Comparison of ENCODE assay signal across 12 mouse cellular contexts in the genomic region with DNA sequence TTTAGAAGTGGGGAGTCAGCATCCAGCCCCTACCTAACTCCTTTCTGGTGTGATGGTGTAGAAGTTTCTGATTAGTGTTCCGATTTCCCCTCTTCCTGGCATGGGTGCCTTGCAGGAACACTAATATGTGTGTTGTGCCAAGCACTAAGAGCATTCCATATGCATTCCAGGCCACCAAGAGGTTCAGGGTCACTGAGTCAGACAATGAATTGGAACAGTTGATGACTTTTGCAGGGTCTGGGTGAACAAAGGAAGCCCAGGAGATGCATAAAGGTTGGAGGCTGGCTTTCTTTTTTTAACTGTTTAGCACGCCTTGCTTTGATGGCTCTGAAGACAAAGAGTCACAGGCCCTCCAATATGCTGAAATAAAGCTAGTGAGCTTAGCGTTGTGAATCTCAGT.
DNase-seq lines count a peak whose midpoint lies in the region; TF ChIP-seq lines count a peak whose summit lies in the region.
"Had no signal": no experiment of that assay in that cellular context is flagged by ENCODE, and none has a peak within 500 bp of the region (broad histone marks: within the 10 kb centered on the region; RNA-seq: fewer than 3 reads in every experiment).

No protein-coding gene starts in this region.

- no peaks in the 10 kb centered on the region for H3K4me1 ChIP-seq in cerebellum, adult 2 months (ENCODE audit: control insufficient read depth, insufficient read depth, low read length)

- no peak for TF ChIP-seq CTCF in cerebellum, adult 2 months (IDR thresholded peaks at IDR 0.05; ENCODE audit: borderline replicate concordance, insufficient read depth, low read depth, low read length)

- TF ChIP-seq POLR2A in cerebellum, adult 2 months (IDR thresholded peaks at IDR 0.05; ENCODE audit: borderline replicate concordance, insufficient read depth, low read length) = no peak

- H3K27me3 ChIP-seq in cerebellum, adult 2 months (ENCODE audit: control insufficient read depth, insufficient read depth, low read length) = no peaks in the 10 kb centered on the region

- no peak overlapping the region for H3K4me3 ChIP-seq in cerebellum, adult 2 months (replicated peaks; ENCODE audit: insufficient read depth, low read depth, low read length)

- H3K27ac ChIP-seq in cerebellum, adult 2 months (ENCODE audit: insufficient read depth, low read length) = no peak overlapping the region
- H3K27ac ChIP-seq: macrophage had no signal

- peak; percentile 5 for DNase-seq in gastrocnemius, postnatal 25 days
- no peak for DNase-seq in gastrocnemius, postnatal 10 days
- DNase-seq in kidney, postnatal 14 days = peak; percentile 29
- no peak for DNase-seq in kidney, adult 18-20 months
- peak; percentile 60 for DNase-seq in NIH3T3 (ENCODE audit: low read depth)
- peak; percentile 8 for DNase-seq in forelimb bud, embryonic 11.5 days (ENCODE audit: low read depth, low spot score)
- no peak for DNase-seq in cerebellum, adult 2 months
- no peak for DNase-seq in cerebellum, adult 8-10 months
- DNase-seq: adrenal gland, postnatal 14 days; forebrain, postnatal 0 days; thymus, postnatal 4 days had no signal

- WGBS in cerebellum, adult 2 months = 41% methylated on average over 3 of the region's 3 CpGs

Comparison
In these comparisons a context has a peak if more than half of its experiments do, and no peak if none do; other contexts are left out.
1. DNase-seq: peak in gastrocnemius, postnatal 25 days (single experiment), kidney, postnatal 14 days (single experiment), NIH3T3 (single experiment) and forelimb bud, embryonic 11.5 days (single experiment); none in gastrocnemius, postnatal 10 days (single experiment), kidney, adult 18-20 months (single experiment), cerebellum, adult 2 months (0 of 2) and cerebellum, adult 8-10 months (single experiment).